Mouse (Mus musculus): Measurements from ENCODE around the gene Pglyrp4.
A peak's percentile ranks its signal among the peaks of the same experiment; 100 is the strongest.
"Not testable (repeated sequence)": the region's sequence is repeated elsewhere in the genome, so short reads cannot be mapped to it uniquely, and the experiment has no call there.

The Pglyrp4 gene

DNA sequence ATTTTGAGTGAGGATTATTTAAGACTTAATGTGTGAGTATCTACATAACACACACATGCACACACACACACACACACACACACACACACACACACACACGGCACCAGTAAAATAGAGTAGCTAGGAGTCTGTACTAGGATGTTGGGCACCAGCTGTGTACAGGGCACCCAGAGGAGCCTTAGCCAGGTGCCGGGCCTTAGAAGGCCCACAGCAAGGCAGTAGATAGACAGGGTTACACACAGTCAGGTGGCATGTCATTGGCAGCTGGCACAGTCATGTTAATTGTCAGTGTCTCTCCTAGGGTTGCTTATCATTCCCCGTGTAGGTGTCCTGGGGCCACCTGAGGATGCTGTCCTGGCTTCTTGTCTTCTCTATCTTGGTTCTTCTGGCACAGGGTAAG lies at the start of gene Pglyrp4:
Gene Pglyrp4, plus strand, starts transcription at position 301 of the 400 bp plus-strand sequence.
- no peak for DNase-seq (ENCODE audit: low read depth, low spot score)

- DNase-seq (ENCODE audit: low read depth, low spot score): no peak
These were observed 48.0 kb upstream of the Pglyrp4 start for GRCm38 (mm10) chr3:90678656-90679055.

GRCm38 (mm10) chr3:90683929-90684328 lies 42.8 kb upstream of the Pglyrp4 start:
- no peak for DNase-seq (ENCODE audit: low read depth, low spot score)

GRCm38 (mm10) chr3:90686835-90687234 lies 39.9 kb upstream of the Pglyrp4 start:
- no peak for DNase-seq (ENCODE audit: low read depth, low spot score)

GRCm38 (mm10) chr3:90693496-90693895 lies 33.2 kb upstream of the Pglyrp4 start:
- no peak for DNase-seq (ENCODE audit: low read depth, low spot score)

DNA sequence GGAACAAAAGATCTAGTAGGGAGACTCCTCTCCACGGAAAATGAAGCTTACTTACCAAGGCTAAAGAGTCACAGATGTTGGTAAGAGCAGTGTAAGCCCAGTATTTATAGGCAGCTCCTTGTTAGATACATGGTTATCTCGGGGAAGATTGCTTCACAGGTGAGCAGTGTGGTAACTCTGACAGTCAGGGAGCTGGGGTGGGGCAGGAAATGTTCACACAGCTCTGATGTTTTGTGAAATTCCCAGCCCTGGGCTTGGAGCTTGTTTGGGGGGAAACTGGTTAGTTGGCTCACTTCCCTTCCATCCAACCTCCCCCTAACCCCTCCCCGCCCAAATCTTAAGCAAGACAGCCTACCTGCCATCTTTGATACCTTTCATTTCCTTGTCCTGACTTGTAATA lies 31.1 kb upstream of the Pglyrp4 start, which contains the start of gene S100a9:
Gene S100a9, minus strand, starts transcription at position 109 of the 400 bp plus-strand sequence.
- DNase-seq (ENCODE audit: low read depth, low spot score): no peak

DNA sequence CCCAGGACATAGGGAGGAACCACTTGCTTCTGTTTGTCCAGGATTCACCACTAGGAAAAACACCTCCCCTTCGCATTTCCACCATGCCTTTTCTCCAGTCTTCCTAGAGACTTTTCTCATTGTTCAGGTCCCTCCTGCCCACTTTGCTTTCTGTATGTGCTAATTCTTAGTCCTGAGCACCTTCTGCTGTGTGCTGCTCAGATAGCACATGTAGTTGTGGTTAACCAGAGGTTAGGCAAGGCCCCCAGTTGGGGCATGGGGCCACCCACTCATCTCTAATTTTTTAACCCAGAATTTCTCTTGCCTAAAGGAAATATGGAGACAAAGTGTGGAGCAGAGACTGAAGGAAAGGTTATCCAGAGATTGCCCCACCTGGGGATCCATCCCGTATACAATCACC lies 24.5 kb upstream of the Pglyrp4 start:
- no peak for DNase-seq (ENCODE audit: low read depth, low spot score)

- DNase-seq (ENCODE audit: low read depth, low spot score): peak; percentile 31
These were observed 18.0 kb upstream of the Pglyrp4 start for GRCm38 (mm10) chr3:90708523-90709202.

GRCm38 (mm10) chr3:90709591-90710460 lies 16.9 kb upstream of the Pglyrp4 start:
- DNase-seq (ENCODE audit: low read depth, low spot score): peak; percentile 84

- no peak for DNase-seq (ENCODE audit: low read depth, low spot score)
These were observed 23.0 kb downstream of the Pglyrp4 start for GRCm38 (mm10) chr3:90749658-90750057.

GRCm38 (mm10) chr3:90777776-90778175 lies 51.1 kb downstream of the Pglyrp4 start, which contains the start of gene Gm5849:
Gene Gm5849, minus strand, starts transcription at chr3:90777876.
- DNase-seq (ENCODE audit: low read depth, low spot score): not testable (repeated sequence)
